Mouse (Mus musculus) urinary bladder, postnatal 4 days (tissue): ENCODE results near the gene Riok1.

Experiments
- DNase-seq, 2 experiments: peaks; one replicate each; pipeline ENCODE4 v3.0.0; 2021 to 2022; ENCODE audit warnings: low spot score in 2 of 2

The Riok1 gene

DNA sequence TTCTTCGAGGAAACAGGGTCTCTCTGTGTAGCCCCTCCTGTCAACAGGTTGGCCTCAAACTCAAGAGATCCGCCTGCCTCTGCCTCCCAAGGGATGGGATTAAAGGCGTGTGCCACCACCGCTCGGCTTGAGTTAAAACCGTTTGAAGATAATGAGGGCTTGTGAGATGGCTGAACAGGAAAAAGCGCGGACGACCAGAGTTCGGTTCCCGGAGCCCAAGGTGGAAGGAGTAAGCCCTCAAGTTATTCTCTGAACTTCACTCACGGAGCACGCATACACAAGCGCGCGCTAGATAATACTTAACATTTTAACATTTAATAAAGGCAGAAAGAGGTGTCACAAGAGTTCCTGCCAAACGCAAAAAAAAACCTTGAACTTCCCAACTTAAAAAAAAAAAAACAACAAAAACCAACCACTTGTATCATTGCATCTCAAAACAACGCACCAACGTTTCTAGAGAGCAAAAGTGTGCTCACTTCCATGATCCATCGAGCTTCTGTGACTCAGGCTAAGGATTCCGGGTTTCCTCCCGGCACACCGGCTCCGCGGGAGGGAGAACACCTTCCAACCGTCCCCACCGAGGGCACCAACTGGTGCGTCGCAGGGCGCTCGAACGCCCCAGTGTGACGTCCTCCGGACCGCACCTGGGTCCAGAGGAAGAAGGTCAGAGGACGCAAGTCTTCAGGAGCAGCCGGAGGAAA is at the start of gene Riok1:
Gene Riok1, plus strand, starts transcription at position 653 of the 701 bp plus-strand sequence.
- DNase-seq = no peak

DNA sequence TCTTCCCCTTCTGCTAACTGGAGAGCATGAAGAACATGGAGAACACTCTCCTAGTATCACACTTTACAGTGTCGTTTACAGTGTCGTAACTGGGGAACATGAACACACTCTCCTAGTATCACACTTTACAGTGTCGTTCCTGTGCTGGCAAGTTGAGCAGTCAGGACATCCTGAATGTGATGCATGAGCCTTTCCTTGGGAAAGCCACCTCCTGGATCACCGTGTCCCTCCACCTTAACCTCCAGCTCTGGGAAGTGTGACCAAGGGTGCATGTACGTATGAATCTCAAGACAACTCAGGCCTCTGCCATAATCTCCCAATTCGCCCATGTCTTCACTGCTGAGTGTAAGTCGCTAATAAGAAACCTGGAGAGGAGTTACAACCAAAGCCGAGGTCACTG is 47.1 kb upstream of the Riok1 start:
- DNase-seq = no peak

DNA sequence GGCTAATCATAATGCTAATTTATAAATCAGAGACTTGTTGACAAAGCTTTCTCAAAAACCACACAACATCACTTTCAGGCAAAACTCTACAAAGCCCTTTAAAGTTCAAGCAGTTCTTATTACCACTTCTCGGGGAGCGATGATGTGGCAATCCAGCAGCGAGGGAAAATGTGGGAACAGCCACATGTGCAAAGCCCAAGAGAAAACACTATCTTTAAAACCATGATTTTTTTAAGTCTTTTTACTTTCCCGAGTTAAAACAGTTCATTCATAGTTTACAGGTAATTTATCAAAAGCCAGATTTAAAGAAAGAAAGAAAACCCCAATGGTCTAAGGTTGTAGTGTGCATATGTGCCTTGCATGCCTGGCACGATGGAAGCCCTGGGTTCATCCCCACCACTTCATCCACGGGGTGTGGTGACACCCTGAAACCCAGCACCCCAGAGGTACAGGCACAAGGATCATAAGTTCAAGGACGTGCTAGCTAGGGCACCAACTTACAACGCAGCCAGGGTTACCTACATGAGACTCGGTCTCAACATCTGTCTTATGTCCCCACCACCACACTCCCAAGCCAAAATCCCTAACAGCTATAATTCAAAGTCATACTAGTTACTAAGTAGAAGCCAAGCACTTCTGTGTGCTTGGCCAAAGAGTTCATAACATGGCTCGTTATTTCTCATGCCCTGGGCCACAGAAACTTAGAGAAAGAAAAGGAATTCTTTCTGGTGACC is 44.0 kb upstream of the Riok1 start:
- no peak for DNase-seq

DNA sequence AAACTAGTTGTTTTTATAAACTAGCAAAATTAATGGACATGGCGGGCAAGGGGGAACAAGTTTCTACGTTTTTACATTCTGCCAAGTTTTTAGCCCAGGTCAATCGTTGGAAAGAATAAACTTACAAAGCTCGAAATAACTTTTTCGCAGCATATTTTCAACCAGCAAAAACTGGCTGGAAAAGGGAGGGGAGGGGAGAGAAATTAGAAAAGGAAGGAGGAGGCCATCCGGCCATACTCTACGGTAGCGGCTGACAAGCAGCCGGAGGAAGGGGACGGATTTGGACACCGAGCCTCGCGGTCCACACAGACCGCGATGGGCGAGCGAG is 43.5 kb upstream of the Riok1 start:
- DNase-seq = no peak

DNA sequence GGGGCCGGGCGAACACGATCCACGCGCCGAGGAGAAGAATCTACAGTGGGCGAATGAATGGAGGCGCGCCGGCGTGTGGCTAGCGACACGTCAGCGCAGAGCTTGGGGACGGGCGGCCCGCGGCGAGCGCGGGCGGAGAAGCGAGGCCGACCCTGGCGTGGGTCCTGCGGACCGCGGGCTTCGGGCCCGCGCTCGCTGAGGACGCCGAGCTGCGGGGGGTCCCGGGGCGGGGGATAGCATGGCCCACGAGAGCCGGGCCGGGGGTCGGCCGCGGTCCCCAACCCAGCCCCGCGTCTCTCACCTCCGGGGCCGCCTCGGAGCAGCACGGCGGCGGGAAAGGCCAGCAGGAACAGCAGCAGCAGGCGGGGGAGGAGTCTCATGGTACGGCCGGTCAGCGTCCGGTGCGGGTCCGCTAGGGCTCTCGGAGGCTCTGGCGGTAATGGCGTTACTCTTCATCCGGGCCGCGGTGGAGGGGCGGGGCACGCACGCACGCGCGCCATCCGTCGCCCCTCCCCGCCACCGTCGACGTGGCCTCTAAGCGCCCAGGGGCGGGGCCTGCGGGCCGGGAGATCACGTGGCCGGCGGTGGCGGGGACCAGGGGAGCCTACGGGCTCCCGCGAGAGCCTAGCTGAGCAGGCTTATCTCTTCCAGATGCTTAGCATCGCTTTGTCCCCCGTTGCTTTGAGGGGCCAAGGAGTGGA is 42.9 kb upstream of the Riok1 start, which contains the start of gene Ssr1:
Gene Ssr1, minus strand, starts transcription at position 514 of the 701 bp plus-strand sequence.
- DNase-seq = peak; percentile 94 to 96

DNA sequence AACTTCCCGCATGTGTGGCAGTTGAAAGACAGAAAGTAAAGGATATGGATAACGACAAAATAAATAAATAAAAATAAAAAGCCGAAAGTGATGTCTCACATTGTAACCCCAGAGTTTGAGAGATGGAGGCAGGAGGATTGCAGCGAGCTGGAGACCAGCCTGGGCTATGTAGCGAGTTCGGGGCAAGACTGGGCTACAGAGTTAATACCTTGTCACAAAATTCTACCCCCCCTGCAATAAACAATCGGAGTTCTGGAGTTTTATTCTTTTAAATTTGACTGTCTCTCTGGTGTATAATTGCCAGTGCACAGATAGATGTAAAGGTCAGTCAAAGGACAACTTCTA is 42.4 kb upstream of the Riok1 start:
- no peak for DNase-seq

DNA sequence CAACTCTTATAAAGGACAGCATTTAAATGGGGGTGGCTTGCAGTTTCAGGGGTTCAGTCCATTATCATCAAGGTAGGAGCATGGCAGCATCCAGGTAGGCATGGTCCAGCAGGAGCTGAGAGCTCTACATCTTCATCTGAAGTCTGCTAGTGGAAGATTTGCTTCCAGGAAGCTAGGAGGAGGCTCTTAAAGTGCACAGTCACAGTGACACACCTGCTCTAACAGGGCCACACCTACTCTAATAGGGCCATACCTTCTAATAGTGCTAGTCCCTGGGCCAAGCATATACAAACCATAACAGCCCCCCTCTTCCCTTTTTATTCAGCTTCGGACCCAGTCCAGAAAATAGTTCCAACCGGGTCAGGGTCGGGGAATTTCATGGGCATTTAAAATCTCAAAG is 37.1 kb upstream of the Riok1 start:
- DNase-seq = no peak

DNA sequence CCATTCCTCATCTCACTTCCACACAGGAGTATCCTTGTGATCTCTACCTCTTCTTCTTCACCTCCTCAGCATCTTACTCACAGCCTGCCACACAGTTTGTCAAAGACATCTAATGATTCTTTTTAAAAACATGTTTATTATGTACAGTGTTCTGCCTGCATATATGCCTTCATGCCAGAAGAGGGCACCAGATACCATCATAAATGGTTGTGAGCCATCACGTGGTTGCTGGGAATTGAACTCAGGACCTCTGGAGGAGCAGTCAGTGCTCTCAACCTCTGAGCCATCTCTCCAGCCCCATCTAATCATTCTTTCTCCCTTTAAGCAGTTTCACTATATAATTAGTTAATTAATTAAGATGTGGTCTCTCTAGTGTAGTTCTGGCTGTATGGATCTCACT is 34.3 kb upstream of the Riok1 start:
- no peak for DNase-seq

DNA sequence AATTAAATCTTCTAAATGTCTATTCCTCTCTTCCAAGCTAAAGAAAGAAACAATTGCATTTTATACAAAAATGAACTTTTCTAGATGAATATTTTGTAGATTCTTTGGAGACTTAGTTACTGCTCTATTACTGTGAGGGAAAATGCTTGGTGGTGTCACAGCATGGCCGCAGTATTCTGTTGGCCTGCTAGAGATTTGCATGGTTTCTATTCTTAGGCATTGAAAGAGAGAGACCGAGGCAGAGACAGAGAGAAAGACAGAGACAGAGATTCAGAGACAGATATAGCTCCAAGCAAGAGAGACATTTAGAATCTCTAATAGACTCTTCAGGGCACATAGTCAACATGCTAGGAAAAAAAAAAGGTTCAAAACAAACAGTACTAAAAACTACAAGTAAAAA is 28.8 kb upstream of the Riok1 start:
- no peak for DNase-seq

DNA sequence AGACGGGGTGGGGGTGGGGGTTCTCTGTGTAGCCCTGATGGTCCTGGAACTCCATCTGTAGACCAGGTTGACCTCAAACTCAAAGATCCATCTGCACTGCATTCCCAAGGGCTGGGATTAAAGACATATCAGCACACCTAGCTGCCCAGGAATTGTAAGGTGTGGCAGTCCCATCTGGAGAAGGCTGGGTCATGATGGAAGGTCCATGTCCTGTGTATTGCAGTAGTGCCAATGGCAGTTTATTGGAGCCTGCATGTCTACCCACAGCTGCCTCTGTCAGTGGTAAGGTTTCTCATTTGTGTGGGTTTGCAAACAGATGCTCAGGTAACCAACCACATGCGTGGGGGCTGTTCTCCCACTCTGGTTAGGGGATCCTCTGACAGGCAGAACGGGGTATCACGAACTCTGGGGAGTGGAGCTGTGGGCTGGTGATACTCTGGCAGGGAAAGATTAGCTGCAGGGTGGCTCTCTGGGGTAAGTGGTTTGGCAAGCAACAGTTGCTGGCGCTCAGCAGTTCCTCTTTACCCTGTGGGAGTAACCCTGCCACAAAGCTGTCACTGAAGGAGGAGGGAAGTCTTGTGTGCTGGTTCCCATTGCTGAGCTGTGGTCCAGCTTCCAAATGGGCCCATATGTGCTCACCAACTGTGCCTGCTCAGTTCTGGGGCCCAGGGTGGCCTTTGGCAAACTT is 26.9 kb upstream of the Riok1 start:
- no peak for DNase-seq

DNA sequence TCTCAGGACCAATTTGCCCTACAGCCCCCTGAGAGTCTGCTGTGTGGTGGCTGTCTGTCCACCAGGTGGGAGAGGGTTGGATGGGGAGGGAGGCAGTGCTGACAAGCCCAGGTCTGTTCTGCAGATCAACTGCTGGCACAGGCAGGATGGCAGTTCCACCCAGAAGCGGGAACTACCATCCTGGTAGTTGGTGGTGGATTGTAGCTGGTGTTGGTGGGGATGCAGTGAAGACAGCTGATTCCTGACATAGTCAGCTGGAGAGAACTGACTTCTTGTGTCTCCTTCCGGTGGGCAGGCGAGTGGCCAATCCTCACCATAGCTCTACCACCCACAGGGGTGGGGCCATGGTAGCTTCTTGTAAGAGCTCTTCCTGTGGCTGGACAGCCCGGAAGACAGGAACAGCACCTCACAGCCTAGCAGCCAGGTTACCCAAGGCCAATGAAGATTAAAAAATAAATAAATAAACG is 26.3 kb upstream of the Riok1 start:
- no peak for DNase-seq

DNA sequence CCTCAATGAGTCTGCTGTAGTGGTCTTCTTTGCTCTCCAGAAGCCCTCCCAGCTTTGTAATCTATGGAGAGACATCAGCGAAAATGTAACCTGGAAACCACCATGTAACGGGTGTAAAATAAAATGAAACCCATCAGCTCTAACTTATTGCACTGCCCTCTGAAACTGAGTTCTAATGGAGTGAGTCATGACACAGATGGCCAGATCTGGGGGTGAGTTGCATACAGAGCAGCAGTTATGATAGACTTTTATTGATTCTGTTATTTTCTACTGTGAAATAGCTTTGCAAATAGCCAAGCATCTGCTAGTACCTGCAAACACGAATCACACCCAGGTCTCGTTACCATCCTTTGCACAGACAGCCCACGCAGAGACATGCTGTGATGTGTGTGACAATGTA is 24.4 kb upstream of the Riok1 start:
- no peak for DNase-seq

DNA sequence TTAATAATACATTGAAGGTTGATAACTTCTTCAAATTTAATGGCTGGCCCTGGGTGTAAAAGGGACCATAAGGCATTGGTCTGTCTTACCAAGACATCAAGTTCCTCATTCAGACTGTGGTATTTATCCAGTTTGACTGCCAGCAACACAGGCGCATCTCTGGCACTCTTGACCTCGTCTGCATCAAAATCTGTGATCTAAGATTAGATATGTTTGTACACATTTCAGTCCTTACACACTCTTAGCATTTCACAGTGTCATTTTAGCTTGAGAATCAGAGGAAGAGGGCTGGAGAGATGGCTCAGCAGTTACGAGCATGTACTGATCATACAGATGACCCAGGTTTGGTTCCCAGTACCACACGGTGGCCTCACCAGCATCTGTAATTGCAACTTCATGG is 21.2 kb upstream of the Riok1 start:
- no peak for DNase-seq

DNA sequence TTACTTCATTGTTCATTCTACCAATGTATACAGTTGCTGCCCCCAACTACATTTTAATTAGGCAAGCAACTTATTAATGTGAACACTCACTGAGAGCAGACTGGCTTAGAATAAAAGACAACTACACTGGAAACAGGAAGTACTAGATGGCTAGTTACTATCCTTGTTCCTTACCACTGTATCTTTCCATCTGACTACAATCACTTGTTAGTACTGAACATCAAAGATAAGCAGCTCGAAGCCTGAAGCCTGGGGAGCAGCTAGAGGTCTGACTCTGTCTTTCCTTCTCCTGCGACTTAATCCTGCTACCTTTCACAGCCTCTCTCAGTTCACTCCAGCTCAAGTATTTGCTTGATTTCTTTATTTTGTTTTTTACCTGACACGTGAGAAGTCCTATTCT is 18.0 kb upstream of the Riok1 start:
- DNase-seq = no peak

DNA sequence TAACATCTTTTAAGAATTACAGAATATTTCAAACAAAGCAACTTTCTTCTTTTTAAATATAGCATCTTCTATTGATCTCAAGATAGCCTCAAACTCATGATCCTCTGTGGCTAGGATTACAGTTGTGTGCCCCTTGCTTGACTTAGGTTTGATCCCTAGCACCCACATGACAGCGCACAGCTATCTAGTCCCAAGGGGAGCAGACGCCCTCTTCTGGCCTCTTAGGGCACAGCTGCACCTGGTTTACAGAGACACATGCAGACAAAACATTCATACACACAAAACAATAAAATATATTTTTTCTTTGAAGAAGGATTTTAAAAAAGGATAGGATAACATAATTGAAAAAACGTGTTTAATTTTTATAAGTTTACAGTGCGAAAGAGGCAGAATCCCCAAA is 10.9 kb upstream of the Riok1 start:
- no peak for DNase-seq

DNA sequence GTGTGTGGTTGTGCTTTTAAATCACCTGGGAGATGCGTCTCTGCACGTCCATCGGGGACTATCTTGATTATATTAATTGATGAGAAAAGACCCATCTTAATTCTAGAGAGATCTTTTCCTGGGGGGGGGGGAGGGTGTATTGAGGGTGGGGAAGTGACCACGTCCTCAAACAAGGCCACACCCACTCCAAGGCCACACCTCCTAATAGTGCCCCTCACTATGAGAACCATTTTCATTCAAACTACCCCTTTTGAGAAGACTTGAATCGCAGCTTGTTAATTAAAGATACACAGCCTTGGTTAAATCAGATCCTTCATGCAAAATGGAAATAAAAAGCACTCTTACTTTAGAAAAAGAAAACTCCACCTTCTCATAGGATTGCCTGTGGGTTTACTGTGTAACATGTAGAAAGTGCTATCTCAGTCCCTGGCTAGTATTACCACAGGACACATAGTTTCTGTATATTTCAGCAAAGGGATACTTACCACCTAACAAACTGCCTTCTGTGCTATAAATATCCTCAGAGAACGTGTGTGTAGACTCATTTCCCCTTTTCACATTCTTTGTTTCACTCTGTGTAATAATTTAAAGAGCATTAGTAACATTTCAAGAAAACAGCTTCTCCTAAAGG is 9.1 kb upstream of the Riok1 start:
- DNase-seq = no peak

DNA sequence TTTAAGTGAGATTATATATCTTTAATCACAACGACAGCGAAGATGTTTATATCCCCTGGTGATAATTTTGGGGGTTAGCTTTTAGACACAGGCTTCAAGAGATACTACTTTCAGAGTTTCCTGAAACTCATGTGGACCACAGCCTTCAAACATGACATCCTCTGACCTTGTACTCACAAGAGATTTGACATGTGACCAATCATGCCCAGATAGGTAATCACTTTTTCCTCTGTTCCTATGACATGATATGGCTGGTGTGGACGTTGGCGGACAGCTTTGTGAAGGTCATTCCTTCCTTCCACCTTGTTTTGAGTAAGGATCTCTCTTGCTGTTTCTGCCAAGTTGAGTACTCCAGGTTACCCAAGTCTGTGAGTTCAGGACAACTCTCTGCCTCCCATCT is 8.4 kb upstream of the Riok1 start:
- DNase-seq = no peak

DNA sequence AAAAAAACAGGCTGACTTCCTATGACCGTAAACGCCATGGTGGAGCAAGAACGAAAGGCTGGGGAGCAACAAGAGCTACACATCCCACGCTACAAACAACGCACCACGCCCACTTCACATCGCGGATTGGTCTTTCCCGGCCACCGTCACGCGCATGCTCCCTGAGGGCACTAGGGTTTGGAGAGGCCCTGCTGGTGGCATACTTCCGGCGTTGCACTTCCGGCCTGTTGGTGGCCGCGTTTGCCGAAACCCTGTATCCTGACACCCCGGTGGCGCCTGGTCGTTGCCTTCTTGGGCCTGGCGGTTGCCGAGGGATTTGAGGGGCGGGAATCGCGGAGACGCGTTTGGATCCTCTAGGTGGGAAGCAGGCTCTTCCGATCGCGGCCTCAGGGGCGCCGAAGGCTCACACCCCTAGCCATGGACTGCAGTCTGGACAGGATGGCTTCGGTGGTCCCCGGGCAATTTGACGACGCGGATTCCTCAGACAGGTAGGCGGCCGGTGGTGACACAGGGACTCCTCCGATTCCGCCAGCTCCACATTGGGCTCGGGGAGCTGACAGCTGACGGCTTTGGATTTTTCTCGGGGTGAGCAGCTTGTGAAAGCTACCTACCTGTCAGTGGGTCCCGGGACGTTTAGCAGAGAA is 371 bp downstream of the Riok1 start, which contains the start of gene Cage1:
Gene Cage1, minus strand, starts transcription at position 26 of the 644 bp plus-strand sequence.
- DNase-seq = peak; percentile 95 to 96

DNA sequence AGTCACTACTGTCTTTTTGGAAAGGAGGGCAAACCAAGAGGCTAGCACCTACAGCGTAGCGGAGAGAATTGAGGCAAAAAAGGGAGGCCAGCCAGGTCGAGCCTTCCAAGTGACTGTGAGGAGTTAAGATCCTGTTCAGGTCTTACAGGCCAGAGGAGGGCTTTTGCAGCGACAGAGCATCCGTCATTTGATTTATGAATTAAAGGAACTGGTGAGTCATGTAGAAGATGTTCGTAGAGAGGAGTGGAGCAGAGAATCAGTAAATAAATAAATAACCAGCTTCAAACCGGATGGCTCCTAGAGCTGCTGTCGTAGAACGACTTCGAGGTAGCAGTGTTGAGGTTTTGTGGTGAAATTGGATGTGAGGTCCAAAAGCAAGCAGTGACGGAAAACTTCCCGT is 1.0 kb downstream of the Riok1 start:
- DNase-seq = no peak

DNA sequence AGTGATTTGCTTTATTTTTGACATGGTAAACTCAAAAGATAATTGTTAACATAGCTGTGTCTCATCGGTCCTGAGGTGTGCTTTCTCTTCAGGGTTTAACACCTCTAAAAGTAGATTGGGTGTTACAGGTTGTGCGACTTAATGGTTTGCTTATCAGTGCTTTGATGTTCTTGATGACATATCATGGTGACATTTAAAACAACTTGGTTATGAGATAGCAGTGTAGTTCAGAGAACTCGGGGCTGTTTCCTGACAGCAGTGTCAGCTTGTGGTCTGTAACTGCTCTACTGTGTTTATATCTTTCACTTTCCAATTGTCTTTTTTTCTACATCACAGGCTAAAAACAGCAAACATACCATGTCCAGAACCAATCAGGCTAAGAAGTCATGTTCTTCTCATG is 13.1 kb downstream of the Riok1 start:
- no peak for DNase-seq

DNA sequence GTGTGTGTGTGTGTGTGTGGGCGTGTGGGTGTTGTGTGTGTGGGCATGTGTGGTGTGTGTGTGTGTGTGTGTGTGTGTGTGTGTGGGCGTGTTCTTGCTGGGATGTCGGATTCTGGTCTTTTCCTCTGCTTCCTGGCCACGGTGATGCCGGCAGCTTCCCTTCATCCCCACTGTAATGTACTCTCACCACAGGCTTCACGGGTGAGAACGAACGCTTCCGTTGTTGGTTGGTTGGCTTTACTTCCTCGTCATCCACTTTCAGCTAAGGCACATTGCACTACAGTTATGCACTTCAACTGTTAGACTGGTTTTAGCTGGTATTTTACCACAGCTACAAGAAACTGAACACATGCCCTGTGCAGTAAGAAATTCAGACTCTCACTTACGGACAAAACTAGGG is 25.9 kb downstream of the Riok1 start:
- no peak for DNase-seq
